Mouse (Mus musculus) neural tube, embryonic 14.5 days (tissue): ENCODE results near the gene Mybbp1a. TPM values are rescaled to one million over a fixed set of nuclear protein-coding genes. Genes with fewer than 3 reads are reported as not detected.

ENCODE experiments used
- ATAC-seq: fragments of 200-750 bp; cut with Nextera tagmentation; 2 replicates; pipeline ENCODE4 v1.8.0; 2017; ENCODE audit warnings: low read depth, mild to moderate bottlenecking, moderate TSS enrichment, moderate library complexity
- H3K27ac ChIP-seq: fragments of 300-500 bp; sonication (generic); 2 replicates; pipeline ENCODE4 v1.5.1; 2014; ENCODE audit warnings: low read depth, mild to moderate bottlenecking, control low read depth, low read length, moderate library complexity, mixed read lengths
- H3K27me3 ChIP-seq: fragments of 300-500 bp; sonication (generic); 2 replicates; pipeline ENCODE4 v1.6.1; 2014; ENCODE audit warnings: low read length; ENCODE audit not compliant: control insufficient read depth, insufficient read depth
- H3K36me3 ChIP-seq: fragments of 300-500 bp; sonication (generic); 2 replicates; pipeline ENCODE4 v1.6.1; 2014; ENCODE audit warnings: low read length, mixed read lengths; ENCODE audit not compliant: control insufficient read depth, insufficient read depth
- H3K4me1 ChIP-seq: fragments of 300-500 bp; sonication (generic); 2 replicates; pipeline ENCODE4 v1.6.1; 2014; ENCODE audit warnings: low read length; ENCODE audit not compliant: control insufficient read depth, insufficient read depth
- H3K4me2 ChIP-seq: fragments of 300-500 bp; sonication (generic); 2 replicates; pipeline ENCODE4 v1.6.1; 2014; ENCODE audit warnings: mild to moderate bottlenecking, low read depth, low read length, control low read depth
- H3K4me3 ChIP-seq: fragments of 300-500 bp; sonication (generic); 2 replicates; pipeline ENCODE4 v1.5.1; 2014; ENCODE audit warnings: low read depth, low read length, control low read depth, mixed read lengths
- H3K9ac ChIP-seq: fragments of 300-500 bp; sonication (generic); replicated peaks from 2 replicates; pipeline ENCODE4 v1.6.1; 2014; ENCODE audit warnings: low read depth, mild to moderate bottlenecking, control low read depth, low read length, mixed read lengths
- H3K9me3 ChIP-seq: fragments of 300-500 bp; sonication (generic); 2 replicates; pipeline ENCODE4 v1.6.1; 2016; ENCODE audit warnings: low read length; ENCODE audit not compliant: control insufficient read depth
- WGBS: fragments of 180-500 bp; shearing (Covaris S2); extraction: QIAGEN DNeasy Blood & Tissue Kit; methylation state at CpG from one replicate; pipeline ENCODE4 v1.1.7; 2014; 5-methylcytosine and 5-hydroxymethylcytosine counted together
- polyA plus RNA-seq: library from polyadenylated mRNA; unstranded; fragments of >200 nt; fragmentation: Nextera tagmentation; extraction: Ambion mirVana; gene quantifications from 2 replicates; pipeline ENCODE4 v1.2.1, GENCODE M21; 2014

Gene Mybbp1a
- polyA plus RNA-seq: 55.1 and 63.5 TPM in 2 replicates

- WGBS: under 1% methylated on average over 46 of the region's 46 CpGs
- H3K9ac ChIP-seq: peak within 1 kb of the TSS; percentile 71
- peak within 1 kb of the TSS; percentile 94 for H3K27ac ChIP-seq
- H3K27me3 ChIP-seq: no peaks in the 10 kb centered on the region
- H3K9me3 ChIP-seq: no peaks in the 10 kb centered on the region
- H3K4me2 ChIP-seq: peak within 1 kb of the TSS; percentile 64
- H3K36me3 ChIP-seq: peaks cover 35% of the 10 kb centered on the region
- H3K4me1 ChIP-seq: peaks cover 11% of the 10 kb centered on the region
- ATAC-seq: peak; percentile 94
- H3K4me3 ChIP-seq: peak within 1 kb of the TSS; percentile 95
Observed at GRCm38 (mm10) chr11:72440965-72441664, at the start of gene Mybbp1a. Mybbp1a (plus strand) TSS chr11:72441355.

- Histone ChIP-seq H3K4me1 (0 out of 2 replicates have a peak, but pooled peaks cover 2% of the 10 kb centered on the region), H3K27ac (no peak overlapping the region), H3K4me2 (no peak overlapping the region), H3K4me3 (no peak overlapping the region), H3K27me3 (no peaks in the 10 kb centered on the region), H3K9me3 (no peaks in the 10 kb centered on the region), H3K9ac (no peak overlapping the region), H3K36me3 (no peaks in the 10 kb centered on the region)
- 82% methylated on average over 3 of the region's 3 CpGs for WGBS
- ATAC-seq: no peak
Observed at GRCm38 (mm10) chr11:72393243-72393642, 47.9 kb upstream of the Mybbp1a start.

DNA sequence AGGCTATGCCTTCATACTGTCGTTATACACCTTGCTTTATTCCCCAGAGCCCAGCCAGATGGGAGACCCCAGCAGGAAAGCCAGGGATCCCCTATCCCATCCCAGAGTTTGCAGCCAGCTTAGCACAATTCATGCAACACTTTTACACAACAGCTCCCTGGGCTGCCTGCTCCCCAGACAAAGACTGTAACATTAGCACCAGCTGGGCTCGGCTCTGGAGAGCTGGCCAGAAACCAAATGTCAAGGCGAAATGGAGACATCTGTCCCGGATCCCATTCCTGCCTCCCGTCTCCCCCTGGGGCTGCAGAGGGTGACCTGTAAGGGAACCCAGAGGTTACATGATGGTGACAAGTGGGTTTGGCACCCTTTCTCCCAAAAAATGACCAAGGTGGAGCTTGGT, 47.5 kb upstream of the Mybbp1a start:
- 41% methylated on average over 5 of the region's 5 CpGs for WGBS
- Histone ChIP-seq H3K27me3 (no peaks in the 10 kb centered on the region), H3K4me1 (0 out of 2 replicates have a peak, but pooled peaks cover 2% of the 10 kb centered on the region), H3K9me3 (no peaks in the 10 kb centered on the region), H3K4me3 (no peak overlapping the region), H3K36me3 (no peaks in the 10 kb centered on the region), H3K27ac (no peak overlapping the region), H3K4me2 (no peak overlapping the region), H3K9ac (no peak overlapping the region)
- no peak for ATAC-seq

GRCm38 (mm10) chr11:72394694-72395093, 46.5 kb upstream of the Mybbp1a start:
- Histone ChIP-seq H3K9me3 (no peaks in the 10 kb centered on the region), H3K36me3 (no peaks in the 10 kb centered on the region), H3K27me3 (no peaks in the 10 kb centered on the region), H3K4me2 (no peak overlapping the region), H3K4me1 (0 out of 2 replicates have a peak, but pooled peaks cover 2% of the 10 kb centered on the region), H3K4me3 (no peak overlapping the region), H3K9ac (no peak overlapping the region), H3K27ac (no peak overlapping the region)
- WGBS: 93% methylated on average over 2 of the region's 2 CpGs
- no peak for ATAC-seq

- H3K9ac ChIP-seq: no peak overlapping the region
- H3K4me3 ChIP-seq: no peak overlapping the region
- WGBS: 84% methylated on average over 6 of the region's 6 CpGs
- H3K27me3 ChIP-seq: no peaks in the 10 kb centered on the region
- 0 out of 2 replicates have a peak, but pooled peaks cover 2% of the 10 kb centered on the region for H3K4me1 ChIP-seq
- no peaks in the 10 kb centered on the region for H3K9me3 ChIP-seq
- H3K36me3 ChIP-seq: no peaks in the 10 kb centered on the region
- H3K27ac ChIP-seq: no peak overlapping the region
- ATAC-seq: no peak
- no peak overlapping the region for H3K4me2 ChIP-seq
Observed at GRCm38 (mm10) chr11:72395652-72396051, 45.5 kb upstream of the Mybbp1a start.

DNA sequence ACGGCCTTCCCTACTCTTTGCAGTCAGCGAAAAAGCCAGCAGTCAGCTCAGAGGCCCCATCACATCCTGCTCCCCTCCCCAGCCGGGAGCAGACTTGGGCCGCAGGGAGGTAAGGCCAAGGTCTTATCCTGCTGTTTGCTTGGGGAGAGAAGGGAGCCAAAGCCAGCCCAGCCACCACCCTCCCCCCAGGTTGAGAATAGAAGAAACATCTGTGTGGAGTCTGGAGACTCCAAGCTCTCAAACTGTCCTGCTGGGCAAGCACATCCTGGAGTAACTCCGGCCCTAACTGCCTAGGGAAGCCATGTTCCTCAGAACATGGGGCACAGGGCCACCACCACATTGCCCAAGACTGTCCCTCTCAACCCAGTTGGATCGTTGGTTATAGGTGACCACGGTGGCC, 44.5 kb upstream of the Mybbp1a start:
- Histone ChIP-seq H3K27ac (no peak overlapping the region), H3K27me3 (no peaks in the 10 kb centered on the region), H3K4me1 (0 out of 2 replicates have a peak, but pooled peaks cover 2% of the 10 kb centered on the region), H3K4me2 (no peak overlapping the region), H3K9ac (no peak overlapping the region), H3K9me3 (no peaks in the 10 kb centered on the region), H3K36me3 (no peaks in the 10 kb centered on the region), H3K4me3 (no peak overlapping the region)
- 80% methylated on average over 7 of the region's 7 CpGs for WGBS
- ATAC-seq: no peak

- no peaks in the 10 kb centered on the region for H3K36me3 ChIP-seq
- H3K4me3 ChIP-seq: no peak overlapping the region
- no peak overlapping the region for H3K9ac ChIP-seq
- WGBS: 84% methylated on average over 10 of the region's 10 CpGs
- ATAC-seq: no peak
- H3K4me2 ChIP-seq: no peak overlapping the region
- H3K27ac ChIP-seq: no peak overlapping the region
- no peaks in the 10 kb centered on the region for H3K9me3 ChIP-seq
- H3K4me1 ChIP-seq: 0 out of 2 replicates have a peak, but pooled peaks cover 2% of the 10 kb centered on the region
- no peaks in the 10 kb centered on the region for H3K27me3 ChIP-seq
Observed at GRCm38 (mm10) chr11:72397072-72397471, 44.1 kb upstream of the Mybbp1a start.

DNA sequence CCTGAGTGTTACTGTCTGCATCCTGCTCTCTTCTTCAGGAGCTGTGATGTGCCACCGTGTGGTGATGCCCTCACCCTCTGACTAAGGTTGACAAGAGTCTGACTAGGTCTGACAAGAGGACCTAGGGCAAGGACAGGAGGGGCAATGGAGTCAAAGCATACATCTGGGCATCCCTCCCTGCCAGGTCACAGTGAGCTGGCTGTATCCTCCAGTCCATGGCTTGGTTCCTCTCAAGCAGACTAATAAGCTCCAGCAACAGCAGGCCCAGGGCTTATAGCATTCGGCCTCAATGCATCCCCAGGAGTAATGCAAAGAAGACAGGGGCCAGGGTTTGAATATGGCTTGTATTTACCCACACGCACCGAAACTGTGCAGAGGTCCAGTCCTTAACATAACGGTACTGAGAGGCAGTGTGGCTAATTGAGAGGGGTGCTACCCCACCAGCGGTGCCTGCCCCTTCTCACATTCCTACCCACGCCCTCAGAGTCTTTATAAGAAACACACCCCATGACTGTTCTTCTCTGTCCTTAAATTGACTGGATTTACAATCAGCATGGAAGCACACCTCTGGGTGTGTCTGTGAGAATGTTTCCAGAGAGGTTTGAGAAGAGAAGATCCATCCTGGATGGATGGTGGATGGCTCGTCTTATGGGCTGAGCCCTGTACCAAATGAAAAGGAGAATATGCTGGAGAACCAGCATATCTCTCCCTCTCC, 43.2 kb upstream of the Mybbp1a start:
- no peak for ATAC-seq
- no peak overlapping the region for H3K27ac ChIP-seq
- H3K4me3 ChIP-seq: no peak overlapping the region
- H3K36me3 ChIP-seq: no peaks in the 10 kb centered on the region
- H3K27me3 ChIP-seq: no peaks in the 10 kb centered on the region
- no peaks in the 10 kb centered on the region for H3K9me3 ChIP-seq
- 0 out of 2 replicates have a peak, but pooled peaks cover 2% of the 10 kb centered on the region for H3K4me1 ChIP-seq
- no peak overlapping the region for H3K4me2 ChIP-seq
- WGBS: 89% methylated on average over 8 of the region's 8 CpGs
- no peak overlapping the region for H3K9ac ChIP-seq

DNA sequence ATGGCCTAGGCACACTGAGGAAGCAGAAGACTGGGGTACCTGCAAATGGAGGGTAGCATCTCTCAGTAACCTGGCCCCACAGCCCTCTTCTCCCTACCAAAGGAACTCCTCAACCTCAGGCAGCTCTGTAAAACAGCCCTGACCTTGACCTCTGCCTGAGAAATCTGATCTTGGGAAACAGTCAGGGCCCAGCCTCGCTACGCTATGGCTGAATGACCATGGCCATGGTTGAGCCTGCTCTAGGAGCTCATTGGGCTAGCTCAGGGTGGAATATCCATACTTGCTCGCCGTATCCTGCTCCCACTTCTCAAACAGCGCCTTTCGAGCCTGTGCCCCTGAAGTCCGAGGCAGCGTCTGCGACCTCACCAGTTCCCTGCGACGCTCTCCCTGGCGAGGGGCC, 40.1 kb upstream of the Mybbp1a start:
- Histone ChIP-seq H3K27me3 (no peaks in the 10 kb centered on the region), H3K4me1 (no peaks in the 10 kb centered on the region), H3K9ac (no peak overlapping the region), H3K27ac (no peak overlapping the region), H3K36me3 (no peaks in the 10 kb centered on the region), H3K4me2 (no peak overlapping the region), H3K9me3 (no peaks in the 10 kb centered on the region), H3K4me3 (no peak overlapping the region)
- no peak for ATAC-seq
- 87% methylated on average over 12 of the region's 12 CpGs for WGBS
